Mouse (Mus musculus): Measurements from ENCODE around the gene Marcksl1.

- TF ChIP-seq GATA1 (IDR thresholded peaks at IDR 0.05; ENCODE audit: low read length), result no peak
- no peak for TF ChIP-seq TAL1 (IDR thresholded peaks at IDR 0.05; ENCODE audit: low read length)
Measured at GRCm38 (mm10) chr4:129518519-129518918, 5.1 kb downstream of the Marcksl1 start.

Measured in erythroblast, embryonic 14.5 days (primary cell).